Mouse (Mus musculus): ENCODE results near the gene Trmt112. TPM values are rescaled to one million over a fixed set of nuclear protein-coding genes. Genes with fewer than 3 reads are reported as not detected.

Gene Trmt112
- polyA plus RNA-seq, 1 experiment from 2014 or later = 169 TPM

GRCm38 (mm10) chr19:6937541-6938465 lies 28.3 kb downstream of the Trmt112 start:
- WGBS = 83% methylated on average over 16 of the region's 16 CpGs

DNA sequence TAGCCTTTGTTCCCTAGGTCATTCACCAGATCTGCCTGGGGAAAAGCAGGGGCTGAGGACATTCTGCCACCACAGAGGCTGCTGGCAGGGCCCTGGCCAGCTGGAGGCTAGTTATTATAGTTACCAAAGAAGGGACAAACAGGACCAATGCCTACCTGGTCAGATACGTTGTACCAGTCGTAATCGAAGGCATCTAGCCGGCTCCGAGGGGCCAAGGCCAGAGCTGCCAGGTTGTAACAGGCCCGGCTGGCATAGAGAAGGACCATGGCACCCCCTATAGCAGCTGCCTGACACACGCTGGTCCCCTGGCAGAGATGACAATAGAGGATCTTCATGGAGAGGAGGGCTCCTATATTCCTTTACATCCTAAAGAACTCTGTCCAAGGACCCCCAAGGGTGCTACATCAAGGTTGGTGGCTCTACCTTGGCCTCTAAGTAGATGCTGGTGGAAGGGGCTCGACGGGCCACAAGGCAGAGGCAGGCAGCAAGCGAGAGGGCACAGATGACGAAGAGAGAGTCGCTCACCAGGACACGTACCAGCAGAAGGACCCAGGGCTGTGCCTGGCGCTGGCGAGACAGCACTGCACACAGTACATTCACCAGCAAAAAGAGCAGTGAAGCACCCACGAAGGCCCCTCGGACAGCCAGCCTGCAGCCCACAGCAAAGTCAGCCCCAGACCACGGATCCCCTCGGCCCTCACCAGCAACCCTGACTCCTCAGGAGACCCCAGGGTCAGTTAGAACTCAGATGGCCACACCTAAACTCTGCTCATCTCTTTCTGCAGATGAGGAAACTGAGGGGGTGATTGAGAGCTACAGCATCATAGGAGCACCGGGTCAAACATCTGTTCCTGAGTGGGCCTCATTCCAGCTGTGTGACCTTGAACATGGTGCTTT lies 29.9 kb downstream of the Trmt112 start:
- no peak for ATAC-seq (replicated peaks; ENCODE audit: low FRiP score)
- no peaks in the 10 kb centered on the region for H3K9me3 ChIP-seq (ENCODE audit: control insufficient read depth, low read length)
- WGBS = 88% methylated on average over 20 of the region's 20 CpGs
- DNase-seq (ENCODE audit: low spot score) = no peak
- no peak overlapping the region for H3K4me3 ChIP-seq (ENCODE audit: low read depth, low read length)
- H3K36me3 ChIP-seq (ENCODE audit: control insufficient read depth, insufficient read depth, low read length) = no peaks in the 10 kb centered on the region
- no peak overlapping the region for H3K4me2 ChIP-seq
- H3K27ac ChIP-seq (ENCODE audit: low read depth, low read length) = no peak overlapping the region
- H3K9ac ChIP-seq (ENCODE audit: low read depth, low read length) = no peak overlapping the region
- H3K27me3 ChIP-seq (replicated peaks; ENCODE audit: control insufficient read depth, insufficient read depth, low read length) = peaks cover 19% of the 10 kb centered on the region
- peaks cover 16% of the 10 kb centered on the region for H3K4me1 ChIP-seq (replicated peaks; ENCODE audit: control insufficient read depth, insufficient read depth, low read length)

More at GRCm38 (mm10) chr19:6937541-6938465, 28.3 kb downstream of the Trmt112 start:
- Histone ChIP-seq H3K9me3 (ENCODE audit: control insufficient read depth, low read length) (no peaks in the 10 kb centered on the region), H3K36me3 (ENCODE audit: control insufficient read depth, insufficient read depth, low read length) (no peaks in the 10 kb centered on the region), H3K27me3 (replicated peaks; ENCODE audit: control insufficient read depth, insufficient read depth, low read length) (peaks cover 34% of the 10 kb centered on the region), H3K4me1 (replicated peaks; ENCODE audit: control insufficient read depth, insufficient read depth, low read length) (peaks cover 12% of the 10 kb centered on the region), H3K4me2 (no peak overlapping the region), H3K27ac (ENCODE audit: low read depth, low read length) (no peak overlapping the region), H3K4me3 (ENCODE audit: low read depth, low read length) (no peak overlapping the region), H3K9ac (ENCODE audit: low read depth, low read length) (no peak overlapping the region)
- DNase-seq (ENCODE audit: low spot score) (no peak), ATAC-seq (replicated peaks; ENCODE audit: low FRiP score) (no peak)

DNA sequence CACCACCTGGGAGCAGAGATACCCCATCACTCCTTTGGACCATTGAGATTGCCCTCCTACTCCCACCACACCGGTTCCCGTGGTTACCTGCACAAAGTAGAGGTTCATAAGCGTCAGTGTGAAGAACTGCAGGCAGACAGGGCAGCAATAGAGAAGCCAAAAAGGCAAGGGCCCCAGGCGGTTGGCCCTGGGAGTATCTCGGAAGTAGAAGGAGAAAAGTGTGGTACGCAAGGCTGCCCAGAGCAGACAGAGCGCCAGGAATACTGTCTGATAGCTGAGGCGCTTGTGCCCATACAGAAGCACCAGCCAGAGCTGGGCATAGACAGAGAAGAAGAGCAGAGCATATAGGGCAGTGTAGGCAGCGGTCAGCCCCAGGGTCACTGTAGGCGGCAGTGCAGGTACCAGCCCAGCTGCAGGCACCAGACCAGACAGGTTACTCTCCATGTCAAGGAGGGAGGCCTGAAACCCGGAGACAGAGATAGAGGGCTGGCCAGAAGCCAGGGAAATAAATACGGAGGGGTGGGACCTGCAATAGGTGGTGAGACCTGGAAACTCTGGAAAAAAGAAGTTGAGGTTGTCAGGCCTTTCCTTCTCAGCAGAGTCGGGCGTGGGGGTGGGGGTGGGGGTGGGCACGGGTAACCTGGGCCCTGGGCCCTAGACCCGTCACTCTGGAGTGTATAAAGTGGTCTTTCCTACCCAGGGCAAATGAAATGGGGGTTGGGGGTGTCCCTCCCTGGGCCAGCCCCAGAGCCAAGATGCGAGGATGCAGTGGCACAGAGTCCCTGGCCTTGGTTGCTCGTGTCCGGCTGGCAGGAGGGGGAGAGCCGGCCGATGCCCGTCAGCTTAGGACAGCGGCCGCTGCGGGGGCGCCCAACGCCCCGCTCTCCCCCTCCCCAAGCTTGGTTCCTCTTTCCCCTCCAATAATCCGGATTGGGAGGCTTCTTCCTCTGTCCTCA lies 31.2 kb downstream of the Trmt112 start:
- H3K4me3 ChIP-seq (ENCODE audit: low read depth, low read length) = peak overlapping the region; percentile 70
- DNase-seq (ENCODE audit: low spot score) = peak; percentile 57
- peak overlapping the region; percentile 8; the same call in 1 of the 2 replicates for H3K27ac ChIP-seq (ENCODE audit: low read depth, low read length)
- no peak for ATAC-seq (replicated peaks; ENCODE audit: low FRiP score)
- peaks cover 6% of the 10 kb centered on the region for H3K27me3 ChIP-seq (replicated peaks; ENCODE audit: control insufficient read depth, insufficient read depth, low read length)
- H3K9ac ChIP-seq (ENCODE audit: low read depth, low read length) = peak overlapping the region; percentile 83
- 22% methylated on average over 29 of the region's 29 CpGs for WGBS
- no peaks in the 10 kb centered on the region for H3K9me3 ChIP-seq (ENCODE audit: control insufficient read depth, low read length)
- H3K4me1 ChIP-seq (replicated peaks; ENCODE audit: control insufficient read depth, insufficient read depth, low read length) = peaks cover 16% of the 10 kb centered on the region
- H3K4me2 ChIP-seq = peak overlapping the region; percentile 96
- H3K36me3 ChIP-seq (ENCODE audit: control insufficient read depth, insufficient read depth, low read length) = 0 out of 2 replicates have a peak, but pooled peaks cover 3% of the 10 kb centered on the region

GRCm38 (mm10) chr19:6941372-6942248 lies 32.1 kb downstream of the Trmt112 start, which contains the start of gene Bad:
Gene Bad (plus strand): TSS chr19:6941861.
- no peaks in the 10 kb centered on the region for H3K9me3 ChIP-seq (ENCODE audit: control insufficient read depth, low read length)
- peaks cover 16% of the 10 kb centered on the region for H3K4me1 ChIP-seq (replicated peaks; ENCODE audit: control insufficient read depth, insufficient read depth, low read length)
- peak within 1 kb of the TSS; percentile 83 for H3K9ac ChIP-seq (ENCODE audit: low read depth, low read length)
- peak within 1 kb of the TSS; percentile 70 for H3K4me3 ChIP-seq (ENCODE audit: low read depth, low read length)
- 0 out of 2 replicates have a peak, but pooled peaks cover 3% of the 10 kb centered on the region for H3K36me3 ChIP-seq (ENCODE audit: control insufficient read depth, insufficient read depth, low read length)
- H3K27me3 ChIP-seq (replicated peaks; ENCODE audit: control insufficient read depth, insufficient read depth, low read length) = no peaks in the 10 kb centered on the region
- DNase-seq (ENCODE audit: low spot score) = peak; percentile 94
- H3K4me2 ChIP-seq = peak within 1 kb of the TSS; percentile 96
- H3K27ac ChIP-seq (ENCODE audit: low read depth, low read length) = peak within 1 kb of the TSS; percentile 87
- under 1% methylated on average over 83 of the region's 83 CpGs for WGBS
- peak; percentile 80 for ATAC-seq (replicated peaks; ENCODE audit: low FRiP score)

GRCm38 (mm10) chr19:6942249-6942691 lies 32.8 kb downstream of the Trmt112 start, which contains the start of gene Gpr137:
Gene Gpr137 (minus strand): TSS chr19:6942480.
- Histone ChIP-seq H3K27me3 (replicated peaks; ENCODE audit: control insufficient read depth, insufficient read depth, low read length) (no peaks in the 10 kb centered on the region), H3K9ac (ENCODE audit: low read depth, low read length) (peak within 1 kb of the TSS; percentile 83), H3K4me1 (replicated peaks; ENCODE audit: control insufficient read depth, insufficient read depth, low read length) (peaks cover 16% of the 10 kb centered on the region), H3K4me2 (peak within 1 kb of the TSS; percentile 96), H3K27ac (ENCODE audit: low read depth, low read length) (peak within 1 kb of the TSS; percentile 87), H3K4me3 (ENCODE audit: low read depth, low read length) (peak within 1 kb of the TSS; percentile 70), H3K36me3 (ENCODE audit: control insufficient read depth, insufficient read depth, low read length) (0 out of 2 replicates have a peak, but pooled peaks cover 3% of the 10 kb centered on the region), H3K9me3 (ENCODE audit: control insufficient read depth, low read length) (no peaks in the 10 kb centered on the region)
- WGBS = under 1% methylated on average over 27 of the region's 27 CpGs
- peak; percentile 94 for DNase-seq (ENCODE audit: low spot score)
- peak; percentile 92 for ATAC-seq (replicated peaks; ENCODE audit: low FRiP score)

- peaks cover 16% of the 10 kb centered on the region for H3K4me1 ChIP-seq (replicated peaks; ENCODE audit: control insufficient read depth, insufficient read depth, low read length)
- WGBS = 25% methylated on average over 5 of the region's 5 CpGs
- H3K4me3 ChIP-seq (ENCODE audit: low read depth, low read length) = peak overlapping the region; percentile 70
- ATAC-seq (replicated peaks; ENCODE audit: low FRiP score) (peak; percentile 11; the same call in 1 of the 2 replicates), DNase-seq (ENCODE audit: low spot score) (no peak)
- no peaks in the 10 kb centered on the region for H3K27me3 ChIP-seq (replicated peaks; ENCODE audit: control insufficient read depth, insufficient read depth, low read length)
- no peaks in the 10 kb centered on the region for H3K9me3 ChIP-seq (ENCODE audit: control insufficient read depth, low read length)
- H3K4me2 ChIP-seq = peak overlapping the region; percentile 96
- H3K27ac ChIP-seq (ENCODE audit: low read depth, low read length) = peak overlapping the region; percentile 87
- H3K9ac ChIP-seq (ENCODE audit: low read depth, low read length) = peak overlapping the region; percentile 83
- 0 out of 2 replicates have a peak, but pooled peaks cover 3% of the 10 kb centered on the region for H3K36me3 ChIP-seq (ENCODE audit: control insufficient read depth, insufficient read depth, low read length)
Measured at GRCm38 (mm10) chr19:6942764-6943163, 33.3 kb downstream of the Trmt112 start.

DNA sequence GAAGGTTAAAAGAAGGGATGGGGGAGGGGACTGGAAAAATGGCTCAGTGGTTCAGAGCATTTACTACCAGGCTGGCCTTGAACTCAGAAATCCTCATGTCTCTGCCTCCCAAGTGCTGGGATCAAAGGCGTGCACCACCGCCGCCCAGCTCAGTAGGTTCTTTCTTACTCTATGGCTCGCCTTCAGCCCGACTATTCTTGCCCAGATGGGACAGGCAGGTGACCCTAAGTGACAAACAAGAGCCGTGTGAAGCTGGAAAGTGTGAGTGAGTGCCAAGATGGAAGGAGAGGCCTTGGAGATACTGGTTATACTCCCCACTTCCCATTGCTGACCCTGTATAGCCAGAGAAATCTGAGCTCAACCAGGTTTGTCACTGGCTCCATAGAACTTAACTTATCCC lies 34.2 kb downstream of the Trmt112 start:
- ATAC-seq (replicated peaks; ENCODE audit: low FRiP score) = no peak
- Histone ChIP-seq H3K4me1 (replicated peaks; ENCODE audit: control insufficient read depth, insufficient read depth, low read length) (peaks cover 16% of the 10 kb centered on the region), H3K4me2 (no peak overlapping the region), H3K27me3 (replicated peaks; ENCODE audit: control insufficient read depth, insufficient read depth, low read length) (no peaks in the 10 kb centered on the region), H3K9me3 (ENCODE audit: control insufficient read depth, low read length) (no peaks in the 10 kb centered on the region), H3K36me3 (ENCODE audit: control insufficient read depth, insufficient read depth, low read length) (0 out of 2 replicates have a peak, but pooled peaks cover 3% of the 10 kb centered on the region), H3K4me3 (ENCODE audit: low read depth, low read length) (no peak overlapping the region), H3K27ac (ENCODE audit: low read depth, low read length) (no peak overlapping the region), H3K9ac (ENCODE audit: low read depth, low read length) (no peak overlapping the region)
- no peak for DNase-seq (ENCODE audit: low spot score)
- WGBS = 88% methylated on average over 6 of the region's 6 CpGs
